Mouse (Mus musculus): Measurements from ENCODE around the gene Drg1. TPM values are rescaled to one million over a fixed set of nuclear protein-coding genes. Genes with fewer than 3 reads are reported as not detected.

Gene Drg1
- total RNA-seq, 4 experiments from 2014 or later = 95.6 to 98.8 (median 96.9) TPM

Other genes starting within 250 kb of the Drg1 start
- 10 to 100 TPM; 64.1 to 80.1 (median 68.9) TPM for gene Sfi1, start 73.0 kb downstream of the Drg1 start, total RNA-seq (2022)
- gene Eif4enif1, start 64.0 kb downstream of the Drg1 start, total RNA-seq (2022) = 10 to 100 TPM; 65.9 to 74.7 (median 68.8) TPM
- 10 to 100 TPM; 53.4 to 57.4 (median 54.1) TPM for gene Patz1, start 22.5 kb upstream of the Drg1 start, total RNA-seq (2022)
- gene Pik3ip1, start 64.0 kb upstream of the Drg1 start, total RNA-seq (2022) = 10 to 100 TPM; 40.3 to 44.5 (median 42.4) TPM
- 100 to 1,000 TPM in 1 of 4 experiments, 10 to 100 TPM in 3; 93.4 to 107 (median 97.0) TPM for gene Limk2, start 142.8 kb upstream of the Drg1 start, total RNA-seq (2022)
- 10 to 100 TPM; 28.9 to 31.4 (median 30.0) TPM for gene Rnf185, start 185.9 kb upstream of the Drg1 start, total RNA-seq (2022)
- gene Pla2g3, start 221.9 kb upstream of the Drg1 start, total RNA-seq (2022) = 1 to 10 TPM; 2.3 to 3.5 (median 2.7) TPM
- 10 to 100 TPM; 49.4 to 55.6 (median 53.8) TPM for gene Inpp5j, start 238.4 kb upstream of the Drg1 start, total RNA-seq (2022)
- 100 to 1,000 TPM; 149 to 172 (median 160) TPM for gene Selenom, start 248.3 kb upstream of the Drg1 start, total RNA-seq (2022)